Mouse (Mus musculus) CD8-positive naive resting alpha-beta T cell, adult 2 months (primary cell): ENCODE data around the gene Ppp1r14d.

ENCODE experiments used
- DNase-seq, 2 experiments: peaks; one replicate each; pipeline ENCODE4 v3.0.0; 2022; ENCODE audit warnings: low read depth in 2 of 2, low spot score in 2 of 2

Gene Ppp1r14d

DNA sequence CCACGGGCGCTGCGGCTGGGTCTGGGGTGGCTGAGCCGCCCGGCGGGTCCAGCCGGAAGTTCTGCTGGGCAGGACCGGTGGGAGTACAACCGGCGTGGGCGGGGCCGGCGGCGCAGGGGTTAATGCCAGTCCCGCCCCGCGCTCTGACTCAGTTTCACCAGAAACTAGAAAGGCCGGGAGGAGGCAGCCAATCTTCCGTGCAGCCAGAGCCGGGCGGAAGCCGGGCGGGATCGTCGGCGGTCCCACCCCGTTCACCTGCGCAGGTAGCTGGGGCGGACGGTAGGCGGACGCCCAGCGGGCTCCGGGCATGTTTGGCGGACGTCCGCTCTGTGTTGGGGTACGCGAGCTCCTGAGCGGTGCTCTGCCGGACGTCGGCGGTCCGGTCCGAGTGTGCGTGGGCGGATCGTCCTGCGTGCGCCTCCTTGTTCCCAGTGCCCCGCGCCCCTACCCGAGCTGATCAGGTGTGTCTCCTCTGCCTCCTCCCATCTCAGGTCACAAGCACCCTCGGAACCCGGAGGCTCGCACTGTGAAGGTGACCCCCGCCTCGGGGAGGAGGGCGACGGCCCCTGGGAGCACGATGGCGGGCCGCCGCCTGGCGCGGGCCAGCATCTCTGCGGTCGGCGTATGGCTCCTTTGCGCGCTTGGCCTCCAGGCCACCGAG is 7.6 kb upstream of the Ppp1r14d start, which contains the start of gene Spint1:
Gene Spint1, plus strand, starts transcription at position 153 of the 661 bp plus-strand sequence.
- DNase-seq: no peak

DNA sequence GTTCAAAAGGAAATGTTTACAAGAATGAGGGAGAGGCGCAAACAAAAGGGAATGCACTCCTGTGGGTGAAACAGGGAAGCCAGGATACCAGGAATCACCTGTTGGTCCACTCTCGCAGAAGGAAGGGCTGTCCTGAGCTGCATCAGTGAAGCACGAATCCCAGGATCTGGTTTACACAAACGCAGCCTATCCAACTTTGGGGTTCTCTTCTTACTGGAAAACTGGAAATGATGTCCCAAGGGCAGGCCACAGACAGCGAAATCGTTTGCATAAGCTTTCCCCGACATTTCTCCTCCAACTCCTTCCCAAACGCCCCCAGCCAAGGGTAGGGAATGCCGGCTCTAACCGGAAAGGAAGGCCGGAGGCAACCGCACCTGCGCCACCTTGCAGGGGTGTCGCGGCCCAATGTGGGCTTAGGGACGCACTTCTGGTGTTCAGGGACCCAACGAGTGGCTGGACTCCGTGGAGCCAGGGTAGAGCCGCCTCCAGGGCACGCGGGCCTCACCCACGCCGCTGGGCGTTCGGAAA is 7.0 kb upstream of the Ppp1r14d start:
- no peak for DNase-seq

DNA sequence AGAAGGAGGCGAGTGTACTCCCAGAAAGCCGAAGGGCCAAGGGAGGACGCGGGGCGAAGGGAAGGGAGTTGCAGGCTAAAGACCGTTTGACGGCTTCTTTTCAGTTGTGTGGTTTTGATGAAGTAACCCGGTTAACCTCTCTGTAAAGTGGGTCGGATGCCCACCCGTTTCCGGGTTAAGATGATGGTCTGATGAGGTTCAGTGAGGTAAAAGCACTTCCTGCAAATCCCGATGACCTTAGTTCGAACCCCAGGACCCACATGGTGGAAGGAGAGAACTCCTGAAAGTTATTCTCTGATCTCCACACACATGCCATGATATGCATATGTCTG is 20.6 kb downstream of the Ppp1r14d start:
- no peak for DNase-seq

GRCm38 (mm10) chr2:119208344-119209175 is 21.1 kb downstream of the Ppp1r14d start, which contains the start of the genes Zfyve19 and Dnajc17:
Gene Zfyve19, plus strand, starts transcription at chr2:119208617.
Gene Dnajc17, minus strand, starts transcription at chr2:119208795.
- DNase-seq: peak; percentile 89 to 93

- DNase-seq: no peak
Measured at GRCm38 (mm10) chr2:119207961-119208343, 21.8 kb downstream of the Ppp1r14d start.

- DNase-seq: no peak
Measured at GRCm38 (mm10) chr2:119203871-119204460, 25.7 kb downstream of the Ppp1r14d start.

- DNase-seq: no peak
Measured at GRCm38 (mm10) chr2:119202914-119203453, 26.7 kb downstream of the Ppp1r14d start.

- no peak for DNase-seq
Measured at GRCm38 (mm10) chr2:119198934-119199333, 30.8 kb downstream of the Ppp1r14d start.

DNA sequence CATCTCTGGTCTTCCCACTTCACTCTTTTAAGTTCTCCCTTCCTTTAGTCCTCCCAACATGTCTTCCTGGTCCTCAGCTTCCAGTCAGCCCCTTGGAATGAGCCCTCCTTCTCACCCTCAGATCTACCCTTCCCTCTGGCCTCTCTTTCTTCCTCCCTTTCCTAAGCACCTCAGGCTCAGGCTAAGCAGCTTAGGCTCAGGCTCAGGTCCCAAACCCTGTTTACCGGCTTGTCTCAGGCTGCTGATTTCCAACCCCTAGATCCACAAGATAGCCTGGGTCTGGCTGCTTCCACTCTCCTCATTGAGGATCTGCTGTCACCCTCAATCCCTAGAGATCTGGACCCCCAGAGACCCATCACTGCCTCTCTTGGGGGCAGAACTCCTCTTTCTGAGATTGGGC is 31.7 kb downstream of the Ppp1r14d start:
- no peak for DNase-seq

- no peak for DNase-seq
Measured at GRCm38 (mm10) chr2:119197493-119197892, 32.2 kb downstream of the Ppp1r14d start.

GRCm38 (mm10) chr2:119196316-119197108 is 33.2 kb downstream of the Ppp1r14d start:
- no peak for DNase-seq

- no peak for DNase-seq
Measured at GRCm38 (mm10) chr2:119194140-119194539, 35.6 kb downstream of the Ppp1r14d start.

DNA sequence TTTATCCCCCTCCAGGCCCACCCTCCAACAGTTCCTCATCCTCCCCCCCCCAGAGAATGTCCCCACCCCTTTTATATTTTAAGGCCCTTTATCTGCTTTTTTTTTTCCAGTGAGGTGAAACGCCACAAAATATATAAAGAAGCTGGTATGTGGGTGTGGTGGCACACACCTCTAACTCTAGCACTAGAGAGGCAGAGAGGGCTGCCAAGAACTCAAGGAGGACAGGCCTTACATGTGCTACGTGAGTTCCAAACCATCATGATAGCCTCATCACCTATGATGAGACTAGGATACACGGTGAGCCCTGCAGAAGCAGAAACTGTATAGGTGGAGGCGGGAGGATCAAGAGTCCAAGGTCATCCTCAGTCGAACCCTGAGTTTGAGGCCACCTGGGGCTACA is 38.7 kb downstream of the Ppp1r14d start:
- DNase-seq: no peak

DNA sequence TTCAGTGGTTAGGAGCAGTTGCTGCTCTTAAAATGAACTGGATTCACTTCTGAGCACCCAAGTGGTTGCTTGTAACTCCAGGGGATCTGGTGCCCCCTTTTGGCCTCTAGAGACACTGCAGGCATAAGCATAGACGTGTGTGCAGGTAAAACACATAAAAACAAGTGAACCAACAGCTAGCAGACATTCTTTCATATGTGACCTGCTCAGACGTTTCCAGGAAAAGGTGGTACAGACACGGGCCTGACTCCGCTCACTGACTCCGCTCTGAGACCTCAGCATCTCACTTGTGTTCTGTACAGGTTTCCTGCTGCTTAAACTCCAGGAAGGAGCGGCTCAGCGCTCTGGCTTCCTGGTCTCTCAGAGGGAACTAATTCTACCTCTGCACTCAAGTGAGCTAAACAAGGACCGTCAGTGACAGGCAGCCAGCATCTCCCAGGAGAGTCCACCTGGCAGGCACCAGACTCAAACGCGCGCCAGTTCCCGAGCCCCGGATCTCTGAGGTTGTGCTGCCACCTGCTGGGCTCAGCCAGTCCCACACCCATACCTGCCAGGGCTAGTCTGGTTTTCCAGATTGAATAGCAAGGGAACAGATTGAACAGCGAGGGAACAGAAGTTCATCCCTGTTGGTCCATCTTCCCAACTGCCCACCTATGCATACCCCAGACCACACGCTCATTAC is 40.5 kb downstream of the Ppp1r14d start:
- DNase-seq: peak; percentile 76 to 82

GRCm38 (mm10) chr2:119182914-119183313 is 46.8 kb downstream of the Ppp1r14d start:
- no peak for DNase-seq

DNA sequence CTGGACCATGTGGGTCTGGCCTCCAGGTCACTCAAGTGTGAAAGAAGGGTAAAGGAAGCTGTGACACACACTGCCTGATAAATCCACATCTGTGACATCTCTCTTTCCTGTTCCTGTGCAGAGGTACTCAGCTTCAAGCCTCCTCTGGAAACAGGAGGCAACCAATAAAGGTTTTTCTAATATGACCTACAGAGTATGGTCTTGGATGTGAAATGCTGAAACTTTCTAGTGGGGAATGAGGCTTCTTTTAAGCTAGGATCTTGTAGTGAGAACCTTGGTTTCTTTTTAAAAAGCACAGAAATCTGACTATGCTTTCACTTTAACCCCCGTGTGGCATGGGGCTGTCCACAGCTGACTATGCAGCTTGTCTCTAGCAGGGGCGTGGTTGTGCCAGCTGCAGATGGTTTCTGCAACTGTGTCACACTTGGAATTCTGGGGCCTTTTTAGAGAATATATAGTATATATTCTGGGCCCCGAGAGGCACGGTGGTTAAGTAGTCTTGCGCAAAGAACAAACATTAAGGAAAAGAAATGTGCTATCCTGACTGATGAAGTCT is 52.2 kb downstream of the Ppp1r14d start:
- no peak for DNase-seq

GRCm38 (mm10) chr2:119176761-119177160 is 52.9 kb downstream of the Ppp1r14d start:
- no peak for DNase-seq

- DNase-seq: no peak
Measured at GRCm38 (mm10) chr2:119175614-119176013, 54.1 kb downstream of the Ppp1r14d start.

GRCm38 (mm10) chr2:119174866-119175265 is 54.8 kb downstream of the Ppp1r14d start:
- no peak for DNase-seq
